Mouse (Mus musculus): ENCODE measurements around the gene Tsga10ip. TPM values are rescaled to one million over a fixed set of nuclear protein-coding genes. Genes with fewer than 3 reads are reported as not detected.

Tsga10ip gene
- polyA plus RNA-seq, 1 experiment from 2014 or later, result not detected

DNA sequence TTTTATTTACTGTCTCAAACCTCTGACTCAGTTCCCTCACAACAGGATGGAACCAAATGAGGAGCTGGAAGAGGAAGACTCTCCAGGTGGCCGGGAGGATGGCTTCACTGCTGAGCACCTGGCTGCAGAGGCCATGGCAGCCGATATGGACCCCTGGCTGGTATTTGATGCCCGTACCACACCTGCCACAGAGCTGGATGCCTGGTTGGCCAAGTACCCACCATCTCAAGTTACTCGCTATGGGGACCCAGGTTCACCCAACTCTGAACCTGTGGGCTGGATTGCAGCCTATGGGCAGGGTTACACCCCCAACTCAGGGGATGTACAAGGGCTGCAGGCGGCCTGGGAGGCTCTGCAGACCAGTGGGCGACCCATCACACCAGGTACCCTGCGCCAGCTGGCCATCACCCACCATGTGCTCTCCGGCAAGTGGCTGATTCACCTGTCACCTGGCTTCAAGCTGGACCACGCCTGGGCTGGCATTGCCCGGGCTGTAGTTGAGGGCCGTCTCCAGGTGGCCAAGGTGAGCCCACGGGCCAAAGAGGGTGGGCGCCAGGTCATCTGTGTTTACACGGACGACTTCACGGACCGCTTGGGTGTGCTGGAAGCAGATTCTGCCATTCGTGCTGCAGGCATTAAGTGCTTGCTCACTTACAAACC lies 23.7 kb upstream of the Tsga10ip start:
- H3K4me1 ChIP-seq (ENCODE audit: control insufficient read depth, insufficient read depth, low read length), result peaks cover 17% of the 10 kb centered on the region
- DNase-seq (ENCODE audit: low spot score) (no peak), ATAC-seq (ENCODE audit: insufficient read depth, low FRiP score, low TSS enrichment) (no peak)
- peak overlapping the region; percentile 64 for H3K4me3 ChIP-seq (ENCODE audit: low read depth, low read length)
- H3K27ac ChIP-seq (ENCODE audit: low read depth, low read length), result no peak overlapping the region
- H3K9ac ChIP-seq (ENCODE audit: low read length), result peak overlapping the region; percentile 75
- H3K9me3 ChIP-seq (ENCODE audit: control insufficient read depth, low read length), result no peaks in the 10 kb centered on the region
- H3K27me3 ChIP-seq (ENCODE audit: control insufficient read depth, insufficient read depth, low read length), result no peaks in the 10 kb centered on the region
- H3K4me2 ChIP-seq (ENCODE audit: low read depth), result peak overlapping the region; percentile 75
- 86% methylated on average over 18 of the region's 18 CpGs for WGBS
- H3K36me3 ChIP-seq (ENCODE audit: control insufficient read depth, insufficient read depth, low read length), result peaks cover 10% of the 10 kb centered on the region

DNA sequence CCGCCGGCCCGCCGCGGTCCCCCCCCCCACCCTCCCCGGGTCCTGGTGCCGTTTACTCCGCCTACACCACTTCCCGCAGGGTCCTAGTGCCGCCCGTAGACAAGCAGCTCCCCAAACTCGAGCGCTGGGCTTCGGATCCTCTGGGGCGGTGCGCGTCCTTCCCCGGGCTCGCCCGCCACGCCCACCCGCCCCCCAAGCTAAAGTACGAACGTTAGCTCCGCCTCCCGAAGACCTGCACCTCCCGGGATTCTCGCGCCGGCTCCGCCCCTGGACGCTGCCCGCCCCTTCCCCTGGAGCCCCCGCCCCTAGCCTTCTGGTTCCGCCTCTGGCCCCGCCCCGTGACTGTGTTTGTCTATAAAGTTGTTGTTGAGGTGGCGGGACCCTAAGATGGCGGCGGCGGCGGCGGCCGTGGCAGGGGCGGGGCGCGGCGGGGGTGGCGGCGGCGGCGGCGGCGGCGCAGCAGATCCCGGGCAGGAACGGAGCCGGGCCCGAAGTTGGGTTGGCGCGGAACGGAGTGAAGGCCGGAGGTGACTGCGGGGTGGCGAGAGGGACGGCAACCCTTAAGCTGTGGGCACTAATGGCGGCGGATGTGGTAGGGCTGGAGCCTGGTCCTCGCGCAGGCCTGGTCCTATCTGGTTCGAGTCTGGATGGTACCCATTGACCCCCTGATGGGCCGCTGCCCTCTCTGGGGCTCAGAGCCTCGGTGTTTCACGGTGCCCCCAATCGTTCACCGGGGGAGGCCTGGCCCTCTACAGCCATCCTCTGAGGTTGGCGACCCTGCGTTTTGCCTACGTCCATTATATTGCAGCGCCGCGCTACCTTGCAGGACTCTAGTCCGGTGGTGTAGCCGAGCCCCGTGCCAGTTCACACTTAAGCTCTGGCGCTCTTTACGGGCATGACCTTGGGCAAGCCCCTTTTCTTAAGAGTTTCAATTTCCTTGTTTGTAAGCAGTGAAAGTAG lies 22.7 kb upstream of the Tsga10ip start, which contains the start of the genes Drap1 and AI837181:
Gene Drap1 (minus strand): TSS at position 198 of the 960 bp plus-strand sequence.
Gene AI837181 (plus strand): TSS at position 363 of the 960 bp plus-strand sequence.
- peaks cover 15% of the 10 kb centered on the region for H3K36me3 ChIP-seq (ENCODE audit: control insufficient read depth, insufficient read depth, low read length)
- peak within 1 kb of the TSS; percentile 80 for H3K27ac ChIP-seq (ENCODE audit: low read depth, low read length)
- no peaks in the 10 kb centered on the region for H3K9me3 ChIP-seq (ENCODE audit: control insufficient read depth, low read length)
- peaks cover 17% of the 10 kb centered on the region for H3K4me1 ChIP-seq (ENCODE audit: control insufficient read depth, insufficient read depth, low read length)
- peak within 1 kb of the TSS; percentile 87 for H3K4me2 ChIP-seq (ENCODE audit: low read depth)
- peak within 1 kb of the TSS; percentile 81 for H3K9ac ChIP-seq (ENCODE audit: low read length)
- DNase-seq (ENCODE audit: low spot score) (peak; percentile 97), ATAC-seq (ENCODE audit: insufficient read depth, low FRiP score, low TSS enrichment) (peak; percentile 87)
- WGBS, result under 1% methylated on average over 64 of the region's 87 CpGs
- H3K4me3 ChIP-seq (ENCODE audit: low read depth, low read length), result peak within 1 kb of the TSS; percentile 64
- no peaks in the 10 kb centered on the region for H3K27me3 ChIP-seq (ENCODE audit: control insufficient read depth, insufficient read depth, low read length)

DNA sequence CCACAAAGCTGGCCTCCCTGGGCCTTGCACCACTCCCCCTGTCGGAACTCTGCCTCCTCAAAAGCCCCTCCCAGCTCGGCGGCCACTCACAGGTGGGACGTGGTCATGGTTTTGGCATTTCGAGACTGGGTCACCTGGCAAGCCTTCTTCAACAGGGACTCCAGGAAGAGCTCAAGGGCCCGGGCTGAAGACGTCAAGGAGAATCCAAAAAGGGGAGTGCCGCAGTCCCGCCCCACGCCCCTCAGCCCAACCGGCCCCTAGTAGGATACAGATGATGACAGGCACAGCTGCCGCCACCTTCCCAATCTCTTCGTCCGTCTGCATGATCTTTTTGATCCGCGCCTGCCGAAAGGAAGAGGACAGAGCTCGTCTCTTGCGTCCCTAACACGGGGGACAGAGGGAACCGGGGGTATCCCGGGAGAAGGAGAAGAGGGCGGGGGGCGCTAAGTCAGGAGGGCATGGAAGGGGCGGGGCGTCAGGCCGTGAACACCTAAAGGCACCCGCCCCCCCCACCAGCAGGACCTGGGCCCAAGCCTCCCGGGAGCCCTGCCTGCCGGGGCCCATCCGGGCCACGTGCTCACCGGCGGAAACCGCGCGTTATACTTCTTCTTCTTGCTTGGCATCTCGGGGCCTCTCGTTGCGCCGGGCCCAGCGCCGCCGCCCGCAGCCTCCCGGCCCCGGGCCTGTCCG lies 21.9 kb upstream of the Tsga10ip start:
- Histone ChIP-seq H3K9ac (ENCODE audit: low read length) (peak overlapping the region; percentile 81), H3K9me3 (ENCODE audit: control insufficient read depth, low read length) (no peaks in the 10 kb centered on the region), H3K36me3 (ENCODE audit: control insufficient read depth, insufficient read depth, low read length) (peaks cover 15% of the 10 kb centered on the region), H3K4me3 (ENCODE audit: low read depth, low read length) (peak overlapping the region; percentile 64), H3K4me2 (ENCODE audit: low read depth) (peak overlapping the region; percentile 87), H3K4me1 (ENCODE audit: control insufficient read depth, insufficient read depth, low read length) (peaks cover 17% of the 10 kb centered on the region), H3K27me3 (ENCODE audit: control insufficient read depth, insufficient read depth, low read length) (no peaks in the 10 kb centered on the region), H3K27ac (ENCODE audit: low read depth, low read length) (peak overlapping the region; percentile 80)
- WGBS, result under 1% methylated on average over 35 of the region's 48 CpGs
- ATAC-seq (ENCODE audit: insufficient read depth, low FRiP score, low TSS enrichment) (peak; percentile 69), DNase-seq (ENCODE audit: low spot score) (peak; percentile 77)

DNA sequence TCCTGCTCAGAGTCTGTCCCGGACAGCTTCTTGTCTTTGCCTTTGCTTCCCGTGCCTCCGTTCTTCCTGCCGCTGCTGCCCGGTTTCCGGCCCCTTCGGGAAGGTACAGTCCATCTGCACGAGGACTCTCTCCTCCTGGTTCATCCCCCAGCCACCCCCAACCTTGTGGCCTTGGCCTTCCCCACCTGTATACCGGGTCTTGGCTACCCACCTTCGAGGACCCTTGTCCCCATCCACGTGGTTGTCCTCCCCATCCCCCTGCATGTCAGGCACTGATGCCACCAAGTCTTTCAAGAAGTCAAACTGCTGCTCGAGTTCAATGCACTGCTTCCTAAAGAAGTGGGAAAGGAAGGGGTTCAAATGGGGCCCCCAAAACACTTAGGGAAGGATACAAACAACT lies 21.2 kb upstream of the Tsga10ip start:
- H3K27ac ChIP-seq (ENCODE audit: low read depth, low read length), result no peak overlapping the region
- no peak for ATAC-seq (ENCODE audit: insufficient read depth, low FRiP score, low TSS enrichment)
- DNase-seq (ENCODE audit: low spot score), result no peak

DNA sequence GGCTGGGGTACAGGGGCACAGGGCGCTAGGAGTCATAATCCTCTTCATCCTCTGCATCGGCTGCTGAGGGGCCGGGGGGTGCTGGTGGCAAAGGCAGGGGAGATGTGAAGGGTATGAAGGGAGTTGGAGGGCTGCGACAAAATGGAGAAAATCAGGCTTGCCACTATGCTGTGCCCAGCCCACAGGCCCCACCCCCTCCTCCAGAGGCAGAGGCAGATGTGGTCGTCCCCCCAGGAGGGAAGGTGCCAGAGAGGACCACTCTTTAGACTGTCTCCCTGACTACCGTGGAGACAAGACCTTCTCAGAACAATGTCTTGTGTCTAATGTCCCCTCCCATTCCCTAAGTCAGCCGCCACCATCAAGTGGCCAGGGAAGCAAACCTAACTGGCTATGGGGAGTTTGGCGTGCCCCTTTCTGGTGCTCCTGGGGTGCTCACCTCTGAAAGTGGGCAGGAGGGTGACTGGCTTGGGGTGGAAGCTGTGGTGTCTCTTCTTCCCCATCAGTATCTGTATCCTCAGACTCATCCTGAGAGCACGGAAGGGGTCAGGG lies 20.6 kb upstream of the Tsga10ip start:
- H3K27me3 ChIP-seq (ENCODE audit: control insufficient read depth, insufficient read depth, low read length), result no peaks in the 10 kb centered on the region
- no peak overlapping the region for H3K9ac ChIP-seq (ENCODE audit: low read length)
- H3K4me2 ChIP-seq (ENCODE audit: low read depth), result 0 out of 2 replicates have a peak overlapping the region, but pooled peaks have one; percentile 87
- H3K4me3 ChIP-seq (ENCODE audit: low read depth, low read length), result peak overlapping the region; percentile 64; the same call in 1 of the 2 replicates
- 74% methylated on average over 9 of the region's 9 CpGs for WGBS
- peaks cover 15% of the 10 kb centered on the region for H3K36me3 ChIP-seq (ENCODE audit: control insufficient read depth, insufficient read depth, low read length)
- no peaks in the 10 kb centered on the region for H3K9me3 ChIP-seq (ENCODE audit: control insufficient read depth, low read length)
- H3K4me1 ChIP-seq (ENCODE audit: control insufficient read depth, insufficient read depth, low read length), result peaks cover 17% of the 10 kb centered on the region
- H3K27ac ChIP-seq (ENCODE audit: low read depth, low read length), result no peak overlapping the region
- DNase-seq (ENCODE audit: low spot score), result no peak
- no peak for ATAC-seq (ENCODE audit: insufficient read depth, low FRiP score, low TSS enrichment)

More for the DNA sequence above, 21.2 kb upstream of the Tsga10ip start:
- H3K36me3 ChIP-seq (ENCODE audit: control insufficient read depth, insufficient read depth, low read length), result peaks cover 15% of the 10 kb centered on the region
- peaks cover 17% of the 10 kb centered on the region for H3K4me1 ChIP-seq (ENCODE audit: control insufficient read depth, insufficient read depth, low read length)
- 75% methylated on average over 12 of the region's 12 CpGs for WGBS
- peak overlapping the region; percentile 64 for H3K4me3 ChIP-seq (ENCODE audit: low read depth, low read length)
- no peaks in the 10 kb centered on the region for H3K27me3 ChIP-seq (ENCODE audit: control insufficient read depth, insufficient read depth, low read length)
- H3K9me3 ChIP-seq (ENCODE audit: control insufficient read depth, low read length), result no peaks in the 10 kb centered on the region
- H3K9ac ChIP-seq (ENCODE audit: low read length), result peak overlapping the region; percentile 81
- H3K4me2 ChIP-seq (ENCODE audit: low read depth), result peak overlapping the region; percentile 87

DNA sequence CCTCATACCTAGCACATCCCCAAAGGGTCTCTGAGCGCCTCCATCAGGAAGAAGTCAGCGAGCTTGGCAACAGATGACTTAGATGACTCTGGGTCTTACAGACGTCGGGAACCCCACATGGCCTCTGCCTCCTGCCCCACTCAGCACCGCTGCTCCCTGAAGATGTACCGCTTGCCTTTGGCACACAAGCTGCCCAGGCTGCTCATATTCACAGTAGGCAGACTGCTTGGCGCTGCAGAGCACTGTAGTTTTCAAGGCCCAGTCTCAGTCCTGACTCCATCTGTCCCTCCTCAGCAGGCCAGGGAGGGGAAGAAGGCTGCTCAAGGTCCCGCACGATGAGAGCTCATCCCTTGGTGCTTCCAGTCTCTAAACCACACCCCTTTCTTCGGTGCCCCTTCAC lies 19.9 kb upstream of the Tsga10ip start:
- Histone ChIP-seq H3K4me2 (ENCODE audit: low read depth) (no peak overlapping the region), H3K27me3 (ENCODE audit: control insufficient read depth, insufficient read depth, low read length) (no peaks in the 10 kb centered on the region), H3K9me3 (ENCODE audit: control insufficient read depth, low read length) (no peaks in the 10 kb centered on the region), H3K9ac (ENCODE audit: low read length) (no peak overlapping the region), H3K36me3 (ENCODE audit: control insufficient read depth, insufficient read depth, low read length) (peaks cover 15% of the 10 kb centered on the region), H3K4me3 (ENCODE audit: low read depth, low read length) (no peak overlapping the region), H3K27ac (ENCODE audit: low read depth, low read length) (no peak overlapping the region), H3K4me1 (ENCODE audit: control insufficient read depth, insufficient read depth, low read length) (peaks cover 17% of the 10 kb centered on the region)
- ATAC-seq (ENCODE audit: insufficient read depth, low FRiP score, low TSS enrichment) (no peak), DNase-seq (ENCODE audit: low spot score) (no peak)
- 90% methylated on average over 10 of the region's 10 CpGs for WGBS

DNA sequence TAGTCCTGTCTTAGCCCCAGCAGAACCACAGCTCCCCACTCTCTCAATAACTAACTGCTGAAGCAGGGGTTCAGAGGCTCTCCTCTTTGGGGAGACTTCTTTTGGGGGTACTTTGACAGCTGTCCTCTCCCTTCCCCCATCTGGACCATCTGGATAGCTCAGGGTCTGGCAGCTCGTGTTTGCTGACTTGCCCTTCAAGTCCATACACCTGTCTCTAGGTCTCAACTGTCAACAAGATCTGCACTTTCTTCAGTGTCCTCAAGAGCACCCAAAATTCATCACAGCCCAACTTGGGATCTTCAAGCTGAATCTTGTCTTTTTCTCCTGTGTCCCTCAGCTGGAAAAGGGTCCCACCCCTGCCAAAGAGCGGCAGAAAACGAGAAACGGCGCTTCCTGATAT lies 19.5 kb upstream of the Tsga10ip start:
- Histone ChIP-seq H3K4me1 (ENCODE audit: control insufficient read depth, insufficient read depth, low read length) (peaks cover 17% of the 10 kb centered on the region), H3K9ac (ENCODE audit: low read length) (no peak overlapping the region), H3K4me2 (ENCODE audit: low read depth) (no peak overlapping the region), H3K9me3 (ENCODE audit: control insufficient read depth, low read length) (no peaks in the 10 kb centered on the region), H3K36me3 (ENCODE audit: control insufficient read depth, insufficient read depth, low read length) (peaks cover 11% of the 10 kb centered on the region), H3K27ac (ENCODE audit: low read depth, low read length) (no peak overlapping the region), H3K27me3 (ENCODE audit: control insufficient read depth, insufficient read depth, low read length) (no peaks in the 10 kb centered on the region), H3K4me3 (ENCODE audit: low read depth, low read length) (no peak overlapping the region)
- 91% methylated on average over 5 of the region's 5 CpGs for WGBS
- ATAC-seq (ENCODE audit: insufficient read depth, low FRiP score, low TSS enrichment) (no peak), DNase-seq (ENCODE audit: low spot score) (no peak)

DNA sequence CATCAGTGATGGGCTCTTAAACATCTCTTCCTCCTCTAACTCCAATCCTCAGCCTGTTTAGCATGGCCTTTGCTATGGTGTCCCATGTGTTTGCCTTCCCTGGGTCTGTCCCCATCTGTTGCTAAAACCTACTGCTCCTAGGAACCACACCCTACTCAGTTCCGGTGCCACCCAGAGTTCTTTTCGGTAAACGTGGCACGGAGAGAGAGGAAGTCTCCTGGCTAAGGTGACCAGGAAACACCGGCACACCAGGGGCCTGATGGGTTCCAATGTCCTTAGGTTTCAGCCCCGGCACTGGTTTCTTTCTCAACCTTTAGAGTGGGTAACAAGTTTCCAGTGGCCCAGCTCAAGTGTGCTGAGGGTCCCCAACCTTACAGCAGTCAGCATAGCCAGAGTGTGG lies 18.3 kb upstream of the Tsga10ip start:
- WGBS, result 97% methylated on average over 6 of the region's 6 CpGs
- no peak overlapping the region for H3K27ac ChIP-seq (ENCODE audit: low read depth, low read length)
- H3K4me1 ChIP-seq (ENCODE audit: control insufficient read depth, insufficient read depth, low read length), result peaks cover 10% of the 10 kb centered on the region
- DNase-seq (ENCODE audit: low spot score) (no peak), ATAC-seq (ENCODE audit: insufficient read depth, low FRiP score, low TSS enrichment) (no peak)
- H3K4me2 ChIP-seq (ENCODE audit: low read depth), result no peak overlapping the region
- H3K9ac ChIP-seq (ENCODE audit: low read length), result no peak overlapping the region
- no peaks in the 10 kb centered on the region for H3K27me3 ChIP-seq (ENCODE audit: control insufficient read depth, insufficient read depth, low read length)
- H3K9me3 ChIP-seq (ENCODE audit: control insufficient read depth, low read length), result no peaks in the 10 kb centered on the region
- H3K4me3 ChIP-seq (ENCODE audit: low read depth, low read length), result no peak overlapping the region
- H3K36me3 ChIP-seq (ENCODE audit: control insufficient read depth, insufficient read depth, low read length), result peaks cover 7% of the 10 kb centered on the region

Data from neural tube, embryonic 11.5 days (tissue).